Mouse (Mus musculus) heart, adult 8-10 months (tissue): ENCODE data around the gene Pcgf3. TPM values are rescaled to one million over a fixed set of nuclear protein-coding genes. Genes with fewer than 3 reads are reported as not detected.

Experiments
- DNase-seq: peaks from one replicate; pipeline ENCODE4 v3.0.0; 2022; ENCODE audit warnings: low spot score
- total RNA-seq, 4 experiments: library from RNA; stranded (reverse); gene quantifications; 2 replicates each; pipeline ENCODE4 v1.2.4; 2022

Pcgf3 gene
- 10 to 100 TPM; 29.3 to 32.0 (median 31.5) TPM for total RNA-seq

DNA sequence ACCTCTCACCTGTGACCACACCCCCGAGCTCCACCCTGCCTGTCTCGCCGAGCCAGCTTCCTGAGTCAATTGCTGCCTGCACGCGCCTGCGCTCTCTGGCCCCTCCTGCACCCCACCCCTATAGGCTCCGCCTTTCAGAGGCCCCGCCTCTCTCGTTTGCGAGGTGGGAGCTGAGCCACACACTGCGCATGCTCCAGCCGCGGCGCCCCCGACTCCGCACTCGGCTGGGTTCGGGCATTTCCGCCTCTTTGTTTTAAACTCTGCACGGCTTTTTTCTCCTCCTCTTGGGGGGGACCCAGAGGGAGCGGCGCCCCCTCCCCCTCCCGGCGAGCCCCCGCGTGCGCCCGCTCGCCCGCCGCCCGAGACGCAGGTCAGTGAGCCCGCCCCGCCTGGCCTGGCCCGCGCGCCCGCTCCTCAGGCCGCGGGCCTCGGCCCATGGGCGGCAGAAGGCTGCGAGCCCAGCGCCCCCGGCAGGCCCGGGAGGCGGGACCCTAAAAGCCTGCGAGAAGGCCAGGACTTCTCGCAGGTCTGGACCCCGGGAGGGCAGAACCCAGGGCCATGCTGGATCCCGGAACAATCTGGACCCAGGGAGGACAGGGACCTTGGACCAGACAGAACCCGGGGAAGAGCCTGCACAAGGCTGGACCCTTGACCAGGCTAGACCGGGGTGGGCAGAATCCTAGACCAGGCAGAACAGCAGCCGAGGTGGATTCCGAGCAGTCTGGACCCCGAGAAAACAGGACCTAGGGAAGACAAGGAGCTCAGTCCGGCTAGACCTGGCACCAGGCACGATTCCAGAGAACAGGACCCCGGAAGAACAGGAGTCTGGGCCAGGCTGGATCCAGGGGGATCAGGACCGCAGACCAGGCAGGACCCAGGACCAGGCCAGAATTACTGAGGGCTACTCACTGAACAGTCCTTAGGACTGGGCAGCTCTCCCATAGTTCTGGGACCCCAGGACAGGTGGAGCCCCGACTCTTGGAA, at the start of gene Pcgf3:
Pcgf3 (plus strand) TSS at position 151 of the 984 bp plus-strand sequence.
- DNase-seq = peak; percentile 97

- no peak for DNase-seq
Observed at GRCm38 (mm10) chr5:108414711-108415110, 46.3 kb upstream of the Pcgf3 start.

DNA sequence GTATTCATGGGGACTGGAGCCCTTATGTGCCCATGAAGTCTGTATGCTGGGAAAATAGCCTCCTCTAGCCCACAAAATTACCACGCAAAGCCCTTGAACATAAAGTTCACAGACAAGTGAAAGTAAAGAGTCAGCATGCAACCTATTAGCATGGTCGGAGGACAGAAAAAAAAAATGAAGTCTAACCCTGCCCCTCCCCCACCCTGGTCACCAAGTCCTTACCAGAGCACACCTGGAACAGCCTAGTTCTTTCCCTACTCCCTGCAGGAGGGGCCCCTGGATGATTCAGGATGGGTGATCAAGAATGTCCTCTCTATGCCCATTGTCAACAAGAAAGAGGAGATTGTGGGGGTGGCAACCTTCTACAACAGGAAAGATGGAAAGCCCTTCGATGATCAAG, 38.3 kb upstream of the Pcgf3 start:
- DNase-seq = no peak

DNA sequence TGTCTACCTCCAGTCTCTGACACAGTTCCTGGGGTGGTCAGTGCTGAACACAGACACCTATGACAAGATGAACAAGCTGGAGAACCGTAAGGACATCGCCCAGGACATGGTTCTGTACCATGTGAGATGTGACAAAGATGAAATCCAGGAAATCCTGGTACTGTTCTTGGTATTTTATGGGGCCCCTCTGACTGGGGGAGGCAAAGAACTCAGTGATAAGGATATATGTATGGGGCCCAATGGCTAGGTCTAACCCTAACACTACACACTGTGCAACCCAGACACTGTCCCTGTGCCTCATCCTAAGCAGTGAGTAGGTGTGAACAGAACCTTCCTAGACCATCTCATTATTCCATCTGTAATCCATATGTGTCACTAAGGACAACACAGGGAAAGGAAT, 37.6 kb upstream of the Pcgf3 start:
- DNase-seq = no peak

- peak; percentile 61 for DNase-seq
Observed at GRCm38 (mm10) chr5:108427186-108427585, 33.8 kb upstream of the Pcgf3 start.

DNA sequence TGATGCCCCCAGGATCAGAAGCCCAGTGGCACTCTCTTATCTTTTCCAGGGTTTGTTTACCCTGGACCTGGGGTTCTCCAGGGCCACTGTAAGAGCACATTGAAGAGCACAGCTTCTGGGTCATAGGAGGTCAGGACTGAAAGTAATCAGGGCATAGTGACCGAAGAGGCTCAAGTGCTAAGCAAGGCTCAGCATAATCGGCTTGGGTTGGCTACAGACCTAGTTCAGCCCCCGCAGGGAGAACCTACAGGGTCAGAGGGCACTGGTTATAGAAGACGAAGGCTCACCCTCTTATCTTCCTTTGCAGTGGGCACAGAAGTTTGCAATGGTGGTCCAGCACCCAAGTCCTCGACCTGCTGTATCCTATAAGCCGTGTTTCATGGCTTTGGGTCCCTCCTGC, 29.8 kb upstream of the Pcgf3 start:
- no peak for DNase-seq

- DNase-seq = peak; percentile 92
Observed at GRCm38 (mm10) chr5:108433804-108434587, 27.0 kb upstream of the Pcgf3 start, which contains the start of gene Atp5k. Gene Atp5k (minus strand): TSS chr5:108434448.

- DNase-seq = no peak
Observed at GRCm38 (mm10) chr5:108436101-108436500, 24.9 kb upstream of the Pcgf3 start.

GRCm38 (mm10) chr5:108446973-108447372, 14.1 kb upstream of the Pcgf3 start:
- DNase-seq = peak; percentile 7

DNA sequence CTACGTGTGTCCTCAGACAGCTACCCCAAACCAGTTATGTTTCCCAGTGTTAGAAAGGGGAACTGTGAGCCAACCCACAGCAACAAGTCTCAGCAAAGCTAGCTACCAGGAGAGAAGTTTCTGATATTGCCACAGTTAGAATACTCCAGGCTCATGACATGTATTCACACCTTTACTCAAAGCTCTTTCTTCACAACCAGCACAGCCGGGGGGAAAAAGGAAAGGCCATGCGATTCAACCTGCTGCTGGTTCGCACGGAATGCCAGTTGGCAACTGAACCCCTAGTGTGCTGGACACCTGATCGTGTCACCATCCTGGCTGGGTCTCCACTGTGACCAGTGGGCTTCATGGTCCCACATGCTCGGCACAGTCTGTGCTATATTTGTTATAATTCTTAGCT, 13.2 kb upstream of the Pcgf3 start:
- no peak for DNase-seq

DNA sequence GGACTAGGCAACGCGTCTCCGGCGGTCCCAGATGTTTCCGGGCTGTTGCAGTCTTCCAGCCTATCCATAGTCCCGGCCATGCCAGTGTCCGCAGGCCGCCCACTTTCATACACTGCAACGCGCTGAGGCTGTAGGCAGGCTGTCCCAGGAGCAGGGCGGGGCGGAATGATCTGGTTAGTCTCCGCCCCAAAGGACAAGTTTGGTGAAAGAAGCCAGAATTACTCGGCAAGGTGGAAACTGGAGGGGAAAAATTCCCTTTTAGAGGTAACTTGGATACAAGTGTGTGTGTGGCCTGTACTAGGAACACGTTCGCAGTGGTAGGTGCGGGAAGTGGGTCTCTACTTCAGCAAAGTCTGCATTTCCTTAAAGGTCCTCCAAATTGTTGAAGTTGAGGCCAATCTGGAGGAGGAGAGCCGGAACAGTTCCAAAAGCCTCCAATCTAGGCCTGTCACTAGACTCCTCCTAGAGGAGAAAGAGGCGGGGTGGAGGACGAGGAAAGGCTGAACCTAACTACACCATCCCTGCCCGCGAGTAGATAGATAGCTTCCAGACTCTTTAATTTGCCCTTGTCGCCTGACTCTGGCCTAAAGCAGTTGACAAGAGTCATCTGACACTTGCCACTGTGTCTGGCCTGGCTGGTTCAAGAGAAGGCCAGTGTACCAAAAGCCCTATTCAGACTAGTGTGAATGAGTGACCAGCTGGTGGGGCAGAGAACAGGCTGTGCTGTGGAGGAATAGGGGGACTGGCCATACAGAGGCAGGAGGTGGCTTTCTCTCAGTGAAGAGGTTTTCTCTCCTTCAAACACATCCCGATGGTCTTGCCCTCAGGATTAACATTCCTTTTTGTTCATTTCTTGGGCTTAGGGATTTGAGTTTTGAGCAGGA, 12.0 kb upstream of the Pcgf3 start, which contains the start of gene Mfsd7a:
Mfsd7a (minus strand) TSS at position 107 of the 884 bp plus-strand sequence.
- DNase-seq = peak; percentile 82

- DNase-seq = no peak
Observed at GRCm38 (mm10) chr5:108450837-108451540, 10.0 kb upstream of the Pcgf3 start.

GRCm38 (mm10) chr5:108451611-108452010, 9.4 kb upstream of the Pcgf3 start:
- no peak for DNase-seq

GRCm38 (mm10) chr5:108452422-108452821, 8.6 kb upstream of the Pcgf3 start:
- DNase-seq = no peak

- no peak for DNase-seq
Observed at GRCm38 (mm10) chr5:108454094-108454493, 6.9 kb upstream of the Pcgf3 start.

- DNase-seq = no peak
Observed at GRCm38 (mm10) chr5:108458706-108459105, 2.3 kb upstream of the Pcgf3 start.

GRCm38 (mm10) chr5:108460461-108460860, 571 bp upstream of the Pcgf3 start:
- DNase-seq = no peak

DNA sequence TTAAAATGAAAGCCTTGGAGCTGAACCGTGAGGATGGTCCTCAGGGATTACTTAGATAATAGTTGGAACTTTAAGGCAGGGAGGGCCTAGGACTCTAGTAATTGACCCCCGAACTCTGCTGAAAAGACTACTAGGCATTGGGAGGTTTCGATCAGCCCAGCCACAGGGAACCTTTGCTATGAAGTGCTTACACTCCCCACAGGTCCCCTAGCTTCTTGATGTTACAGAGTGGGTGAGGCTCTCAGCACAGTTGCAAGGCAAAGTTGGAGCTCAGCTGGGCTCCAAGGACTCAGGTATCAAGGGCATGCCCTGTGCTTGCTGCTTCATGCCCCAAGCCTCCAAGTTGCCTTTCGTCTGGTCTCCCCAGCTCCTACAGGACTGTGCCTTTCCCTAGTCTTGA, 1.4 kb downstream of the Pcgf3 start:
- DNase-seq = no peak

DNA sequence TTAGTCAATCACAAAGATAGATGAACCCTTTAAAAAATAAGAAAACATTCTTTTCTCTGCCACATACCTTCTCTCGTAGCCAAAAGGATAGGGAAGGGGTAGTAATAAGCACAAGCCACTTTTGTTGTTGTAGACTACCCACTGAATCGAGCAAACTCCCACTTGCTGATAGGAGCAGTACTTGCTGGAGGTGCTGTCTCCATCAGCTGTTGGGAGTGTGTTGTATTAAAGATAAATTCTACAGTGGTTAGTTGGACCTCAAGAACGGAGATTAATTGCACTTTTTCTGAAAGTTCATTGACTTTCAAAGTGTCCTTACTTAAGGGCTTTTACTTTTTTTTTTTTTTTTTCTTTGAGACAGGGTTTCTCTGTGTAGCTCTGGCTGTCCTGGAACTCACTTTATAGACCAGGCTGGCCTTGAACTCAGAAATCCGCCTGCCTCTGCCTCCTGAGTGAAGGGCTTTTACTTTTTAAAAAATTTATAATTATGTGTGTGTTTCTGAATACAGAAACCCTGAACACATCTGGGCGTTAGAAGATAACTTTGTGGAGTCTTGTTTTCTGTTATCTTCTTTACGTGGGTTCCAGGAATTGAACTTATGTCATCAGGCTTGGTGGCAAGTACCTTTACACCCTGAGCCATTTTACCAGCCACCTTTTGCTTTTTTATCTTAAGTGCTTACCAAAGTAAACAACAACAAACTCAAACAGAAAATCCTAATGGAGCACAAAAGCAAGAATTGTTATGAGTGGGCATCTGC, 4.3 kb downstream of the Pcgf3 start:
- DNase-seq = no peak

GRCm38 (mm10) chr5:108466647-108467046, 5.6 kb downstream of the Pcgf3 start:
- DNase-seq = no peak
